Mouse (Mus musculus) ES-E14 (cell line): ENCODE data around the gene Tpcn2.

Experiments used
- HCFC1 ChIP-seq: IDR thresholded peaks from 2 replicates; pipeline ENCODE4 v1.6.1; 2012; ENCODE audit warnings: low read length, inconsistent platforms, borderline replicate concordance; ENCODE audit not compliant: insufficient read depth
- ZC3H11A ChIP-seq: IDR thresholded peaks from 2 replicates; pipeline ENCODE4 v1.6.1; 2012; ENCODE audit warnings: low read depth, mild to moderate bottlenecking, inconsistent platforms, low read length, borderline replicate concordance

DNA sequence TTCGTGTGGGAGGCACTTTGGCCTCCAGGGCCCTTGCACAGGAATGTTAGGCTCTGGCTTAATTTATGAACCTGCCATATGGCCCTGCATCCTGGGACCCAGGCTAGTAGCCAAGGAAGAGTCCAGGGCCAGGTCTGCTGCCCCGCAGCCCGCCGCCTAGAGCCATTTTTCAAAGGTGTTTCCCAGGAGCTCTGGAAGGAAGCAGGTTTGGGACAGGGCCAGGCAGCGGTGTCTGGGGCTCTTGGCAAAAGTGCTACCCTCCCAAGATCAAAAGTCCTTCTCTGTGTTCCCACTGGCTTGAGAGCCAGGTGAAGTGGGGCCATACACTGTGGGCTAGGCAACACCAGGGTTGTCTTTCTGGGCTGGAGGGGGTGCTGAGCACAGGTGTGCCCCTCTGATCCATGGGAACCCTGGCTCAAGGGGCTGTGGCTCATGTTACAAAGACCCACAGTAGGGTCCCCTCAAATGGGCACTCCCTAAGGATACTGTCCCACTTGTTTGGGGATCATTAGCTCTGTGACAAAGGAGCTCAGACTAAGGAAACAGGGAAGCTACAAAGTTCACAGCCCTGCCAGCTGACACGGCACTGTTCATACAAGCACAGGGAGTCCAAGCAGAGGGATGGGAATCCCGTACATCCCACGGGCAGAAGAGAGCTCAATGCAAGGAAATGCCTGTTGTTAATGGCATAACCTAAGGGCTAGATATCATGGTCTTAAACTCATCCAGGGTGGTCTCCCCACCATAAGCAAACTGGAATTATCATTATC is 43.9 kb downstream of the Tpcn2 start:
- no peak for TF ChIP-seq HCFC1
- TF ChIP-seq ZC3H11A = no peak
